Mouse (Mus musculus): ENCODE results near the gene Ero1l.

Ero1l gene

GRCm38 (mm10) chr14:45318426-45319236 is at the start of gene Ero1l:
TSS of gene Ero1l (minus strand) at chr14:45318771.
- peak; percentile 65 for DNase-seq (ENCODE audit: low spot score)

- DNase-seq (ENCODE audit: low spot score) = no peak
These were observed 46.6 kb upstream of the Ero1l start for GRCm38 (mm10) chr14:45365196-45365587.

DNA sequence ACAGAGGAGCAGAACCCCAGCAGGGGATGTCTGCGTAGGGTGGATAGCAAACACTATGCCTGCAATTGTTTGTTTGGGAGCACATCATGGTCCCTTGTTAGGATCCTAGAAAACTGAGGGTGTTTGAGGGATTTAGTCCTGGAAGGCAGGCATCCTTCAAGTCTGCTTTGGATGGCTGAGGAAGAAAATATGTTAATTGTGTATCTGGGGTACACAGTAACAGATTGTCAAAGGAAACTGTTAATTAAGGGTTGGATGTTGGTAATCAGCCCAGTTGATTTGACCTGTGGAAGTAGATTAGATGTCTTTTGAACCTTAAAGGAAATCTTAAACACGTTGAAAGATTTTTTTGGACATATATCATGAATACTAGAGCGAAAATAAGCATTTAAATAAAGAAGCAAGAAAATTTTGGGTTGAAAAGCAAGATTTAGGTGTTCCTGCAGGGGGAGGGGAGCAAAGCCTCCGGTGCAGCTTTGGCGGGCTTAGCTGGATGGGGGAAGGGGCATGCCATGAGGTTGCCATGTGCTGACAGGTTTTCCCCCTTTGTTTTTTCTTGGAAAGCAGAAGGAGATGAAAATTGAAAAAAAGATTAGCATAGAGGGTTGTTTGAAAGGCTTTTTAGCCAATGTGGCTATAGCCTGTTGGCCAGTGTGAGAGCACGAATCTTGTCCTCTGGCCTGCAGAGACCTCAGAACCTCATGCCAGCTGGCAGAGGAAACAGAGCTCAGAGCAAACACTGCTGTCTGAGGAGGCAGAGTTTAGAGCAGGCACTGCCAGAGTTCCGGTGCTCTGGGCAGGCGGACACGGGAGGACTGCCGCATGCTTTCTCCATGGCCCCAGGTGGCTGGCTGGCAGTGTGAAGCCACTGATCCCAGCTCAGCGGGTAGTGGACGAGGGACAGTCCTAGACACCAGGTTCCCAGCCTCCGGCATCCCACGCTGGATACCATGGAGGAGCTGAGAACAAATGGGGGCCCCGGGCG is 45.9 kb upstream of the Ero1l start:
- DNase-seq (ENCODE audit: low spot score) = no peak

GRCm38 (mm10) chr14:45350931-45351859 is 32.6 kb upstream of the Ero1l start, which contains the start of gene Styx:
TSS of gene Styx (plus strand) at chr14:45351093.
- DNase-seq (ENCODE audit: low spot score) = peak; percentile 94

GRCm38 (mm10) chr14:45329589-45330181 is 11.1 kb upstream of the Ero1l start, which contains the start of gene Psmc6:
TSS of gene Psmc6 (plus strand) at chr14:45329788.
- peak; percentile 89 for DNase-seq (ENCODE audit: low spot score)

- DNase-seq (ENCODE audit: low spot score) = no peak
These were observed 10.5 kb upstream of the Ero1l start for GRCm38 (mm10) chr14:45329018-45329588.

DNA sequence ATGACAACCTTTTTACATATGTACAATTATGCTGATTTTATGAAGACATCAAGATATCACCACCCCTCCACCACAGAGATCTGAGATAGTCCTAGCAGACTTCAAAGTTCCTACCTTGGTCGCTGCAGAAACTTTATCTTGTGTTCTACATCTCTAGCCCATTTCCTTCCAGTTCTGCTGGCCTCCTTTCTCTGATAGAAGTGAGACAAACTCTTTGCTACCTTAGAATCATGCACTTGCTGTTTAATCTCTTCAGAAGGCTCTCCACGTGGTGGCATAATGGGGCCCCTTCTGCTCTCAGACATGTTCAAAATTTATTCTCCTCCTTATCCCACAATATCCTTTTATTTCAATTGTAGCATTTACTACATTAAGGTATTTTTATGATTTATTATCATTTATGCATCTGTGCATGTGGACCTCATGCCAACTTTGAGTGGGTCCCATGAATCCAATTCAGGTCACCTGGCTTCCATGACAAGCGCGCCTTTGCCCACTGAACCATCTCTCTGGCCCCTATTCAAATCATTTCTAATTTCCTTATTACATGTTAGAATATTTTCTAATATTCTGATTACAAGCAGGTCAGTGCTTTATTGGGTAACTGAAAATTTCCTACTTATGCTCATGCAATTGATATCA is 9.6 kb upstream of the Ero1l start:
- no peak for DNase-seq (ENCODE audit: low spot score)

GRCm38 (mm10) chr14:45325471-45325870 is 6.9 kb upstream of the Ero1l start:
- DNase-seq (ENCODE audit: low spot score) = no peak

DNA sequence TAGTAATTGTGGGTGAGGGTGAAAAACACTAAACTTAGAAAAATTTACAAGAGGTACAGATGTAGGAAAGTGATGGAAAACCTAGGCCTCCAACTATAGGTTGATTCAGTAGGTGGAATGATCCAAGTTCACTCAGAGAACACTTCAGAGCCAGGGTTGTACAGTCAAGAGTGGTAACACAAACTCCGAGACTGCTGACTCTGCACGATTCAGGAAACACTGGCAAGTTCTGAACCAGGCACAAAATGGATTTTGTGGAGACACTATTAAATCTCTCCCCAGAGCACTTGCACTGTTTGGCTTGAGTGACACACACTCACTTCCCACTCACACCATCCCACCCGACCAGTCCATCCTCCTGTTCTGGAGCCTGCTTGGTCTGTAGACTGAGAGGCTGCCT is 4.7 kb upstream of the Ero1l start:
- DNase-seq (ENCODE audit: low spot score) = no peak

- no peak for DNase-seq (ENCODE audit: low spot score)
These were observed 3.9 kb upstream of the Ero1l start for GRCm38 (mm10) chr14:45322450-45322849.

- DNase-seq (ENCODE audit: low spot score) = no peak
These were observed 3.1 kb upstream of the Ero1l start for GRCm38 (mm10) chr14:45321622-45322021.

GRCm38 (mm10) chr14:45321067-45321466 is 2.5 kb upstream of the Ero1l start:
- no peak for DNase-seq (ENCODE audit: low spot score)

DNA sequence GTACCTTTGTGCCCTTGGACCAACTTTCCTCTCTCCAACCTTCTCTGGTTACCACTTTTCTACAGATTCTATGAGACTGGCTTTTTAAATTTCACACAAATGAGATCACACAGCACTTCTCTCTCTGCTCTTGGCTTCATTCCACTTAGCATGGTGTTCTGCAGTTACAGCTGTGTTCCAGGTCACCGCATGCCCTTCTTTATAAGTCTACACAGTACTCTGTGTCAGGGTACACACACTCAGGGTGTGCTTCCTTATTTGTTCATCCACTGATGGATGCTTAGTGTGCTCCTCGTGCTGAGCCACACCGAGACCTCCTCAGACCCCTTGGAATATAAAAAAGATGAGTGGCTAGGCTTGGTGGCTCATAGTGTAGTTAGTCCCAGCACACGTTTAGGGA is 1.5 kb upstream of the Ero1l start:
- no peak for DNase-seq (ENCODE audit: low spot score)

GRCm38 (mm10) chr14:45319237-45319610 is 653 bp upstream of the Ero1l start:
- no peak for DNase-seq (ENCODE audit: low spot score)

DNA sequence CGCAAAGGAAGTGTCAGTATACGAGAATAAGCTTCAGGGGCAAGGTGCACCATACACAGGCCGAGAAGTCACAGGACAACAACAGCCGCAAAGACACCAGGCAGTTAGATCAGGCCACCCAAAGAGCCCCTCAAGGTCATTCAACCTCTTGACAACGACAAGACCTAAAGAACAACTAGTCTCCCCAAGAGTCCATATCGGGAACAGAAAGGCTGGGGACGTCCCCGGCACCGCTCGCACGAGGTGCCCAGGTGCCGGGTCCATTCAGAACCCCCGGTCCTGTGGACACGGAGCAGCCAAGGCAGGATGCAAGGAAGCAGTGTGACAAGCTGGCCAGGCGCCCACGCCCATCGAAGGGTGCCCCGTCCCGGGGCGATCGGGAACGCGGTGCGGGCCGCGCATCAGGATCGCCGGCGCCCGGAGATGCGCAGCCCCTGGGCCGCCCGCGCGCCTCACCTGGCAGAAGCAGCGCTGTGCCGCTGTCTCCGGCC is 605 bp downstream of the Ero1l start:
- no peak for DNase-seq (ENCODE audit: low spot score)

- DNase-seq (ENCODE audit: low spot score) = no peak
These were observed 1.6 kb downstream of the Ero1l start for GRCm38 (mm10) chr14:45316927-45317326.

GRCm38 (mm10) chr14:45310101-45310500 is 8.5 kb downstream of the Ero1l start:
- no peak for DNase-seq (ENCODE audit: low spot score)

DNA sequence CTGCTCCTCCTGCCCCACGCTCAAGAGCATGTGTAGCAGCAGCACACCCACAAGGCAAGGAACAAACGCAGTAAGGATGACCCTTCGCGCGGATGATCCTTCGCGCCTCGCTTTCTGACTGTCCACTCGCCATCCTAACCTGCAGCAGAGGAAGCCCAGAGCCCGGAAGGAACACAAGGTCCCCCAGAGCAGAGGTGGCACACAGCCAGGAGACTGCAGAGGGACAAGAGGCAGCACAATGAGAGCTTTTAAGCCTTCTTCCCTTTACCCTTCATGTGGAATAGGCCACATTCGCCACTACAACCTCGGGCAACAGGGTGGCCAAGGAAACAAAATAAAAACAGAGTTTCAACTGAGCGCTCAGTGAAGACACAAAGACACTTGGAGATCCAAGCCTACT is 8.9 kb downstream of the Ero1l start:
- DNase-seq (ENCODE audit: low spot score) = no peak

- DNase-seq (ENCODE audit: low spot score) = no peak
These were observed 10.8 kb downstream of the Ero1l start for GRCm38 (mm10) chr14:45307630-45308328.

DNA sequence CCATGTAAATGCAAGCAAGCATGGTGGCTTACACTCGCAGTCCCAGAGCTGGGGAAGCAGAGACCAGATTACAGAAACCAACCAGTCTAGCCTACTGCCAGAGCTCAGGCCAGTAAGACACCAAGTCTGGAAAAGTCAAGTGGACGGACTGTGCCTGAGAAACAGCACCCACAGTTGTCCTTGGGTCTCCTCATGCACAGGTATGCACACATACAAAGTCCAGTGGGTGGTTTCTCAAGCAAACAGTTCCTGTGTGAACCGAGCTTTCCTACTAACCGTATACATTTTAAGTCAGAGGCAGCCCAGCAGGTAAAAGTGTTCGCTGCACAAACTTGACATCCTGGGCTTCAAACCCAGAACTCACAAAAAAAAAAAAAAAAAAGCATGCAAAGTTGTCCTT is 12.7 kb downstream of the Ero1l start:
- DNase-seq (ENCODE audit: low spot score) = no peak
